Mouse (Mus musculus) kidney, adult 2 months (tissue): ENCODE data around the gene Msh4. TPM values are rescaled to one million over a fixed set of nuclear protein-coding genes. Genes with fewer than 3 reads are reported as not detected.
A peak's percentile ranks its signal among the peaks of the same experiment; 100 is the strongest.

ENCODE experiments used
- DNase-seq: peaks from one replicate; pipeline ENCODE4 v3.0.0; 2021
- H3K27ac ChIP-seq: fragments of 200-500 bp; 2 replicates; pipeline ENCODE4 v1.5.1; 2012; ENCODE audit warnings: low read depth, low read length, control low read depth, inconsistent platforms; ENCODE audit not compliant: insufficient read depth
- H3K27me3 ChIP-seq: fragments of 200-500 bp; replicated peaks from 2 replicates; pipeline ENCODE4 v1.6.1; 2012; ENCODE audit warnings: mild to moderate bottlenecking, moderate library complexity, low read length, inconsistent platforms; ENCODE audit not compliant: control insufficient read depth, insufficient read depth
- H3K36me3 ChIP-seq: fragments of 200-500 bp; 2 replicates; pipeline ENCODE4 v1.6.1; 2012; ENCODE audit warnings: mild to moderate bottlenecking, moderate library complexity, low read length, inconsistent platforms; ENCODE audit not compliant: control insufficient read depth, insufficient read depth
- H3K4me1 ChIP-seq: fragments of 200-500 bp; 2 replicates; pipeline ENCODE4 v1.6.1; 2011; ENCODE audit warnings: low read length; ENCODE audit not compliant: control insufficient read depth, insufficient read depth
- H3K4me3 ChIP-seq: fragments of 200-500 bp; 2 replicates; pipeline ENCODE4 v1.5.1; 2011; ENCODE audit warnings: mild to moderate bottlenecking, low read depth, low read length, control low read depth; ENCODE audit not compliant: insufficient read depth
- CTCF ChIP-seq: fragments of 200-500 bp; conservative IDR thresholded peaks from 2 replicates; pipeline ENCODE4 v1.5.1; 2011; ENCODE audit warnings: low read depth, mild to moderate bottlenecking, control low read depth, low read length, moderate library complexity, mixed read lengths; ENCODE audit not compliant: insufficient read depth, insufficient read length
- POLR2A ChIP-seq: fragments of 200-500 bp; IDR thresholded peaks from one replicate; pipeline ENCODE4 v1.6.1; 2011; ENCODE audit warnings: low read depth, low read length, control low read depth
- WGBS: fragments of 180-500 bp; shearing (Covaris S2); methylation state at CpG from one replicate; pipeline ENCODE4 v1.1.7; 2018; 5-methylcytosine and 5-hydroxymethylcytosine counted together
- polyA plus RNA-seq: library from polyadenylated mRNA; depleted of rRNA; stranded (reverse); fragments of >200 nt; gene quantifications from 2 replicates; pipeline ENCODE4 v1.2.3, GENCODE M21; 2012

Gene Msh4
- polyA plus RNA-seq, 1 experiment, result 0.06 TPM

DNA sequence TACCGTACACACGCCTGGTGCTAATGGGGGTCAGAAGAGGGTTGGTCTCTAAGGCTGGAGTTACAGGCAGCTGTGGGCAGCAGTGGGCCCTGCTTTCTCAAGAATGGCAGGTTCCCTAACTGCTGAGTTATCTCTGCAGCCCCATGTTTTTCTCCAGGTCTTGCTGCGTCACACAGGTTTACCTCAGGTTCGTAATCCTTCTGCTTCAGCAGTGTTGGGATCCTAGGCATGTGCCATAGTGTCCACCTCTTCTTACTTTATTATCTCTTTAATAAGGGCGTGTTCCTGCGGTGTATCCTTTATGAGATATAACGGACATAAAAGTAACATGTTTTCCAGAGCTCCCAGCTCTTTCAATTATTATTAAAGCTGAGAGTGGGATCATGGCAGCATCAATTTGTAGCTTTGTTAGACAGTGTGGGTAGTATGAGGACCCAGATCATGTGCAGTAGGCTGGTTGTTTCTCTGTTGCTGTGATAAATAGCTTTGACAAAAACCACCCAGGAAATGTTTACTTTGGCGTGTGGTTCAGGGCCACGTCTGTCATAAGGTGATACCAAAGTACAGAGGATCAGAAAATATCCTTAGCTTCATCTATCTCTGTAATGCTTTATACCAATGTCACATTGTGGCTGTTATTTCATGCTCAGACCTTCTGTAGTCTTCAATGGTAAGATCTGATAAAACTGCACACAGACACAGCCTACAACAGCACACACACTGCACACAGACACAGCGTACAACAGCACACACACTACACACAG, 15.4 kb upstream of the Msh4 start:
- H3K27me3 ChIP-seq, result no peaks in the 10 kb centered on the region
- peaks cover 9% of the 10 kb centered on the region for H3K36me3 ChIP-seq
- TF ChIP-seq CTCF (no peak), POLR2A (no peak)
- peaks cover 6% of the 10 kb centered on the region; the same call in 1 of the 2 replicates for H3K4me1 ChIP-seq
- no peak for DNase-seq
- H3K27ac ChIP-seq, result no peak overlapping the region
- H3K4me3 ChIP-seq, result no peak overlapping the region
- WGBS, result 88% methylated on average over 10 of the region's 10 CpGs

- 3% methylated on average over 1 of the region's 1 CpGs for WGBS
- DNase-seq, result no peak
- H3K36me3 ChIP-seq, result peaks cover 3% of the 10 kb centered on the region
- H3K4me3 ChIP-seq, result no peak overlapping the region
- H3K4me1 ChIP-seq, result peaks cover 10% of the 10 kb centered on the region
- TF ChIP-seq POLR2A (no peak), CTCF (no peak)
- no peak overlapping the region for H3K27ac ChIP-seq
- no peaks in the 10 kb centered on the region for H3K27me3 ChIP-seq
Measured at GRCm38 (mm10) chr3:153917200-153917599, 11.3 kb upstream of the Msh4 start.

DNA sequence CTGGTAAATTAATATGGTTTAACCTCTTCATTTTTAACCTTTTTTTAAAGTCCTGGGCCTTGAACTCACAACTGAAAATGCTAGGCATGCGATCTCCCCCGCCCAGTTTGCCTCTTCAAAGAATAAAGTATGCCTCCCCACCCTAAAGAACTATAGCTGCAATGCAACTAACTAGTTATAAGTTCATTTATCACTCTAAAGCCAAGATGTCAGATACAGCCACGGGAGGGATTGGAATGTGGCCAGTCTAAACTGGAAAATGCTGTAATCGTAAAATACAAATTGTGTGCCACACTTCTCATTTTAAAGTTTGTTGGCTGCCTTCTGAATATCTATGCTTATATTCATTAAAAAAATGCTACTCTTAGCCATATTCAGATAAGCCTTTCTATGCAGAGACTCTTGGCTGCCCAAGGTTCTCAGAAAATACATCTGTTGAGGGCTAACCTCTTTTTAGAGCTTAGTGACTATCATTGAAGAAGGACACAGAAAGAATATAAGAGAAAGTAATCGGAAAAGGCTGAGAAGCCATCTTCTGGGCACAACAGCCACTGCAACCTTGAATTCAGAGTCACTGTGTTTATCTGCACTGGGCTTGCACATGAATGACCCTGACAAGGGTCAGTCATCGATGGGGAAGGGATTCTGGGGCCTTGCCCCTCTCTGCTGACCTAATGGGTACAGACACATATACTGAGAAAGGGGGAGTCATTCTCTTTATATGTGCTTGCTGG, 7.7 kb upstream of the Msh4 start:
- no peaks in the 10 kb centered on the region for H3K27me3 ChIP-seq
- peaks cover 9% of the 10 kb centered on the region; the same call in 1 of the 2 replicates for H3K36me3 ChIP-seq
- H3K27ac ChIP-seq, result peak overlapping the region; percentile 98; the same call in 1 of the 2 replicates
- no peak for DNase-seq
- H3K4me3 ChIP-seq, result no peak overlapping the region
- H3K4me1 ChIP-seq, result peaks cover 30% of the 10 kb centered on the region
- TF ChIP-seq CTCF (no peak), POLR2A (no peak)
- 26% methylated on average over 6 of the region's 6 CpGs for WGBS

- Histone ChIP-seq H3K4me1 (peaks cover 32% of the 10 kb centered on the region), H3K27me3 (no peaks in the 10 kb centered on the region)
- WGBS, result 1% methylated on average over 65 of the region's 65 CpGs
Measured at GRCm38 (mm10) chr3:153912546-153913509, 6.9 kb upstream of the Msh4 start, which contains the start of gene Rabggtb. Rabggtb (minus strand) TSS chr3:153913009.

GRCm38 (mm10) chr3:153911882-153912440, 6.0 kb upstream of the Msh4 start:
- TF ChIP-seq POLR2A (no peak), CTCF (no peak)
- WGBS, result 2% methylated on average over 12 of the region's 12 CpGs

More at GRCm38 (mm10) chr3:153912546-153913509, 6.9 kb upstream of the Msh4 start, which contains the start of gene Rabggtb:
- DNase-seq, result peak; percentile 97
- Histone ChIP-seq H3K27ac (peak within 1 kb of the TSS; percentile 98), H3K36me3 (peaks cover 15% of the 10 kb centered on the region; the same call in 1 of the 2 replicates), H3K4me3 (peak within 1 kb of the TSS; percentile 70)
- TF ChIP-seq POLR2A (peak; percentile 93), CTCF (no peak)

DNA sequence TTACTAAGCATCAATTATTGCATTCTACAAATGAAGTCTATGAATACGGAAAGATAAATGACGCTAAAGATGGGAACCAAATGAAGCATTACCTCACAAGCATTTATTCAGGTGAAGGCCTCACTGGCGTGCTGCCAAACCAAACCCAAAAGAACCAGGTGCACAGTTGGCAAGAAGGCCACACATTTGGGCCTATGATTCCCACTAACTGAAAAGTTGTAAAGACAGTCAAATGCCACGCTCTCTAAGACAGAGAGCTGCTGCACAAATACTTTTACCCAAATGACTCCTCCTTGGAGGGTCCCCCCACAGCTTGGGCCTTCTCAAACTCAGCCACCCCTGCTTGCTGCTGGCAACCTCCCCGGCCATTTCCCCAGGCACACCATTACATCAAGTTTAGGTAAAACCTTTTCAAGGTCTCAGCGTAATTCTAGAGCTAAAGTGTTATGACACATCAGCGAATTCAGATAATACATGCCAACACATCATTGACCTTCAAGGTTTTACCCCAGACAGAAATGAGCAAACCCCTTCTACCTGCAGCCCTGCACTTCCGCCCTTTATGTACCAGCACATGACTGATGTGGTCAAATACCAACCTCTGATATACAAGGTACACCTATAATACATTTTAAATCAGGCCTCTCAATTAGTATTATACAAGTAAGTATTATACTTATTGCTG, 5.4 kb upstream of the Msh4 start:
- TF ChIP-seq CTCF (no peak), POLR2A (no peak)
- Histone ChIP-seq H3K27me3 (no peaks in the 10 kb centered on the region), H3K27ac (peak overlapping the region; percentile 39; the same call in 1 of the 2 replicates), H3K4me3 (peak overlapping the region; percentile 70), H3K4me1 (peaks cover 26% of the 10 kb centered on the region), H3K36me3 (peaks cover 20% of the 10 kb centered on the region)
- DNase-seq, result peak; percentile 55
- WGBS, result 24% methylated on average over 8 of the region's 8 CpGs

More at GRCm38 (mm10) chr3:153911882-153912440, 6.0 kb upstream of the Msh4 start:
- peaks cover 28% of the 10 kb centered on the region for H3K4me1 ChIP-seq
- no peaks in the 10 kb centered on the region for H3K27me3 ChIP-seq
- H3K4me3 ChIP-seq, result peak overlapping the region; percentile 70
- DNase-seq, result peak; percentile 58
- peak overlapping the region; percentile 92 for H3K27ac ChIP-seq
- H3K36me3 ChIP-seq, result peaks cover 17% of the 10 kb centered on the region
